Mouse (Mus musculus): ENCODE measurements around the gene Cept1. TPM values are rescaled to one million over a fixed set of nuclear protein-coding genes. Genes with fewer than 3 reads are reported as not detected.
"Not testable (repeated sequence)": the region's sequence is repeated elsewhere in the genome, so short reads cannot be mapped to it uniquely, and the experiment has no call there.

The Cept1 gene
- polyA plus RNA-seq (2015; fragmentation: Nextera tagmentation; extraction: Ambion mirVana) = 65.9 and 70.0 TPM in 2 replicates

DNA sequence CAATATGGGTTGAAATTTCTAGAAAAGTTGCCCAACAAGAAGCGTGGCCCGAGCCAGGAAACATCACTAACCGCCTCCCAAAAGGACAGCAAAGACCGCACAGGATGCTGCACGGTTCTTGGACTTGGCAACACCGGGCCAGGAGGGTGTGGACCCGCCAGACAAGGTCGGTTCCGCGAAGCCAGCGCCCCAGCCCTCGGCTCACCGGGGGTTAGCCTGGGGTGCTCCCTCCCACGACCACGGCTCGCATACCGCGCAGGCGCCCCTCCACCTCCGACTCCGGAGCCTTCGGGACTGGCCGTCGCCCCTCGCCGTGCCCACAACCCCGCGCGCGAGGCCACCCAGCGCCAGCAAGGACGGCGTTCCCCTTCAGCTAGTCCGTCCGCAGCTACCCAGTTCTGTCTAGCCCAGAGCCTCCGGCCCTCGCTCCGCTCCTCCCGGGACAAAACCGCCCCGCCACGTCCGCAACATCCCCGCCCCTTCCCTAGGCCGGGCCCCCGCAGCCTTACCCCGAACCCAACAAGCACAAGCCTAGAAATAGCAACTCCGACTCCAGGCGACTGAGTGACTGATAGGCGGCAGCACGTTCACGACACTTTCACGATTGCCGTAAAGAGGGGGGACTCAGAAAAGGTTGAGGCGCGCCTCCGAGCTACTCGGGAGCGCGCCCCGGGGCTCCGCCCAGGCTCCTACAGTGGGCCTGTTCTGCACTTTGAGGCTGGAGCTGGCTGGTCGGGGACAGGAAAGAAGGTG, at the start of gene Cept1, which contains the start of gene Dram2:
Gene Cept1 (minus strand): TSS at position 632 of the 753 bp plus-strand sequence.
Gene Dram2 (plus strand): TSS at position 628 of the 753 bp plus-strand sequence.
- Histone ChIP-seq H3K4me1 (ENCODE audit: control insufficient read depth, insufficient read depth, low read length) (peaks cover 19% of the 10 kb centered on the region), H3K36me3 (ENCODE audit: control insufficient read depth, insufficient read depth, low read length) (no peaks in the 10 kb centered on the region), H3K9ac (ENCODE audit: low read length) (peak within 1 kb of the TSS; percentile 82), H3K4me3 (replicated peaks; ENCODE audit: low read length) (peak within 1 kb of the TSS; percentile 66), H3K9me3 (replicated peaks; ENCODE audit: control insufficient read depth, low read length) (no peaks in the 10 kb centered on the region), H3K27ac (ENCODE audit: low read length) (peak within 1 kb of the TSS; percentile 98), H3K27me3 (ENCODE audit: control insufficient read depth, insufficient read depth, low read length) (no peaks in the 10 kb centered on the region), H3K4me2 (ENCODE audit: low read depth, low read length) (peak within 1 kb of the TSS; percentile 61)
- under 1% methylated on average over 63 of the region's 63 CpGs for WGBS
- ATAC-seq (ENCODE audit: insufficient read depth, low FRiP score) = peak; percentile 96

DNA sequence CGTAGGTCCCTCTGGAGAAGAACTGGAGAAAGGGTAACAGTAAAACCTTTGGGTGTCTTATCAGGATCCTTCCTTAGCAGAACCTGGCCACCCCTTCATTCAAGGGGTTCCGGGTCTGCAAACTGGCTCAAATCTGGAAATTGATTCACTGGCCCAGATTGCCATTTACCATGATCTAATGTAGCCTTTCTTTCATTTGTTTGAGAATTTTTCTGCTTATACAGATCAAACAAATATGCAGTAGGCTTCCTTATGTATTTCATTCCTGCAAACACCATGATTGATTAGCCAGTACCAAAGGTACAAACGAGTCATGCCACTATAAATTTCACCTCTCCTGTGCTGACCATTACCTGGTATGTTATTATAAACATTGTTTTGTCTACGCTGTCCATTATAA, 46.0 kb upstream of the Cept1 start:
- not testable (repeated sequence) for H3K4me1 ChIP-seq (ENCODE audit: control insufficient read depth, insufficient read depth, low read length); H3K27me3 ChIP-seq (ENCODE audit: control insufficient read depth, insufficient read depth, low read length); H3K36me3 ChIP-seq (ENCODE audit: control insufficient read depth, insufficient read depth, low read length); H3K4me3 ChIP-seq (replicated peaks; ENCODE audit: low read length); ATAC-seq (ENCODE audit: insufficient read depth, low FRiP score); H3K27ac ChIP-seq (ENCODE audit: low read length); H3K4me2 ChIP-seq (ENCODE audit: low read depth, low read length); H3K9me3 ChIP-seq (replicated peaks; ENCODE audit: control insufficient read depth, low read length); H3K9ac ChIP-seq (ENCODE audit: low read length)
- 69% methylated on average over 4 of the region's 4 CpGs for WGBS

DNA sequence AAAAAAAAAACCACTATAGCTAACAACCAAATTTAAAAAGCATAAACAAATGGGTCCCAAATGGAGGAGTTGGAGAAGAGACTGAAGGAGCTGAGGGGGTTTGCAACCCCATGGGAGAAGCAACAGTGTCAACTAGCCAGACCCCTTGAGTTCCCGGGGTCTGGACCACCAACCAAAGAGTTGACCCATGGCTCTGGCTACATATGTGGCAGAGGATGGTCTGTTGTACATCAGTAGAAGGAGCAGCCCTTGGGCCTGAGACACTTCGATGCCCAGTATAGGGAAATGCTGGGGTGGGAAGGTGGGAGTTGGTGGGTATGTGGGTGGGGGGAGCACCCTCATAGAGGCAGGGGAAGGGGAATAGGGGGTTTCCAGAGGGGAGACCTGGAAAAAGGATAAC, 31.7 kb upstream of the Cept1 start:
- Histone ChIP-seq H3K9me3 (replicated peaks; ENCODE audit: control insufficient read depth, low read length) (no peaks in the 10 kb centered on the region; the same call in 1 of the 2 replicates), H3K27me3 (ENCODE audit: control insufficient read depth, insufficient read depth, low read length) (no peaks in the 10 kb centered on the region), H3K4me3 (replicated peaks; ENCODE audit: low read length) (no peak overlapping the region), H3K4me2 (ENCODE audit: low read depth, low read length) (no peak overlapping the region), H3K9ac (ENCODE audit: low read length) (no peak overlapping the region), H3K27ac (ENCODE audit: low read length) (no peak overlapping the region), H3K36me3 (ENCODE audit: control insufficient read depth, insufficient read depth, low read length) (no peaks in the 10 kb centered on the region), H3K4me1 (ENCODE audit: control insufficient read depth, insufficient read depth, low read length) (no peaks in the 10 kb centered on the region)
- no peak for ATAC-seq (ENCODE audit: insufficient read depth, low FRiP score)
- 92% methylated on average over 2 of the region's 2 CpGs for WGBS

DNA sequence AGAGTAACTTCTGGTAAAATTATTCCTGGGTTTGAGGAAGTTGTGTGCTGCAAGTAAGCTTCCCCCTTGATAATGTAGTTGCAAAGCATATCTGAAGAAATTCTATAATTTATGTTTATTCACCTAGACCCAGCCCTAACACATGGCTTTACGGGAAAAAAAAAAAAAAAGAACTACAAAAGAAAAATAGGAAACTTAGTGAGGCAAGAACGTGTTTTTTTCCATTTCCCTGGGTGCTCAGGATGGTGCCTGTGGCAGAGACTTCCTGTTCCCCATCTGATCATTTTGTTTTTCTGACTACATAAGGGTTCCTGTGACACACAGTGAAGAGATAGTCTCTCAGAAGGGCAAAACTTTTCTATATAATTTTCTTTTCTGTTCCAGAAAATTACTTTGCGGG, 25.6 kb upstream of the Cept1 start:
- no peak overlapping the region for H3K4me3 ChIP-seq (replicated peaks; ENCODE audit: low read length)
- no peaks in the 10 kb centered on the region for H3K9me3 ChIP-seq (replicated peaks; ENCODE audit: control insufficient read depth, low read length)
- H3K9ac ChIP-seq (ENCODE audit: low read length) = no peak overlapping the region
- H3K4me1 ChIP-seq (ENCODE audit: control insufficient read depth, insufficient read depth, low read length) = no peaks in the 10 kb centered on the region
- no peaks in the 10 kb centered on the region for H3K27me3 ChIP-seq (ENCODE audit: control insufficient read depth, insufficient read depth, low read length)
- no peak overlapping the region for H3K27ac ChIP-seq (ENCODE audit: low read length)
- no peak overlapping the region for H3K4me2 ChIP-seq (ENCODE audit: low read depth, low read length)
- 84% methylated on average over 3 of the region's 3 CpGs for WGBS
- no peak for ATAC-seq (ENCODE audit: insufficient read depth, low FRiP score)
- H3K36me3 ChIP-seq (ENCODE audit: control insufficient read depth, insufficient read depth, low read length) = no peaks in the 10 kb centered on the region; the same call in 1 of the 2 replicates

DNA sequence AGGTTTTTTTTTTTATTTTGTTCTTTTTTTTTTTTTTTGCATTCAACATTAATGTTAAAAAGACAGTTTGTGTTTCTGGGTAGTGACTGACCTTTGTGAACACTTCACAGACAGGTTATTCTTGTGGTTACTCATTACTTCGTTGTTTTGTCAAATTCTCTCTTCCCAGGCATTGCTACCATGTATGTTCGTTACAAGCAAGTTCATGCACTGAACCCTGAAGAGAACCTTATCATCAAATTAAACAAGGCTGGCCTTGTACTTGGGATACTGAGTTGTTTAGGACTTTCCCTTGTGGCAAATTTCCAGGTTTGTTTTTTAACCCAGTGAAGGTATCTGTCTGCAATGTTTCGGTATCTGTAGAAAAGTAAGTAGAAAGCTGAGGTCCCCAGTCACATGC, 18.3 kb upstream of the Cept1 start:
- Histone ChIP-seq H3K4me2 (ENCODE audit: low read depth, low read length) (no peak overlapping the region), H3K4me1 (ENCODE audit: control insufficient read depth, insufficient read depth, low read length) (no peaks in the 10 kb centered on the region), H3K27me3 (ENCODE audit: control insufficient read depth, insufficient read depth, low read length) (no peaks in the 10 kb centered on the region), H3K36me3 (ENCODE audit: control insufficient read depth, insufficient read depth, low read length) (no peaks in the 10 kb centered on the region; the same call in 1 of the 2 replicates), H3K9me3 (replicated peaks; ENCODE audit: control insufficient read depth, low read length) (no peaks in the 10 kb centered on the region), H3K27ac (ENCODE audit: low read length) (no peak overlapping the region), H3K4me3 (replicated peaks; ENCODE audit: low read length) (no peak overlapping the region), H3K9ac (ENCODE audit: low read length) (no peak overlapping the region)
- ATAC-seq (ENCODE audit: insufficient read depth, low FRiP score) = no peak
- 86% methylated on average over 3 of the region's 3 CpGs for WGBS

DNA sequence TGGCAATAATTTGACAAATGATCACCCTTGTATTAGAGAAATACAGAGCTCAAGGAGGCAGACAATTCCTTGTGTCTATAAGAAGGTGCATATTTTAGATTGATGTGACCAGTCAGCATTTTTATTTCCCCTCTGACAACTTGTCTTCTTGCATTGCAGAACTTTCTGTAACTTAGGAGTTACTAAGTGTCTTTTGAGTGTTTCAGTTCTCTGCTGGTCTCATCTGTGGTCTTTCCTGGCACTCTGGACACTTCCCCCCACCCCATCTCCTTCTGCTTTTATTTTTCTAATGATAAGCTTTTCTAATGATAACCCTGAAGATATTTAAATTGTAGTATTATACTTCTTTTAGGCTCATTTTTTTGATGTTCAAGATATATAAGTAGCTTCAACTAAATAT, 10.7 kb upstream of the Cept1 start:
- Histone ChIP-seq H3K4me2 (ENCODE audit: low read depth, low read length) (no peak overlapping the region), H3K4me3 (replicated peaks; ENCODE audit: low read length) (no peak overlapping the region), H3K27ac (ENCODE audit: low read length) (no peak overlapping the region), H3K9me3 (replicated peaks; ENCODE audit: control insufficient read depth, low read length) (no peaks in the 10 kb centered on the region), H3K36me3 (ENCODE audit: control insufficient read depth, insufficient read depth, low read length) (peaks cover 9% of the 10 kb centered on the region; the same call in 1 of the 2 replicates), H3K9ac (ENCODE audit: low read length) (no peak overlapping the region), H3K4me1 (ENCODE audit: control insufficient read depth, insufficient read depth, low read length) (no peaks in the 10 kb centered on the region), H3K27me3 (ENCODE audit: control insufficient read depth, insufficient read depth, low read length) (no peaks in the 10 kb centered on the region)
- ATAC-seq (ENCODE audit: insufficient read depth, low FRiP score) = no peak

DNA sequence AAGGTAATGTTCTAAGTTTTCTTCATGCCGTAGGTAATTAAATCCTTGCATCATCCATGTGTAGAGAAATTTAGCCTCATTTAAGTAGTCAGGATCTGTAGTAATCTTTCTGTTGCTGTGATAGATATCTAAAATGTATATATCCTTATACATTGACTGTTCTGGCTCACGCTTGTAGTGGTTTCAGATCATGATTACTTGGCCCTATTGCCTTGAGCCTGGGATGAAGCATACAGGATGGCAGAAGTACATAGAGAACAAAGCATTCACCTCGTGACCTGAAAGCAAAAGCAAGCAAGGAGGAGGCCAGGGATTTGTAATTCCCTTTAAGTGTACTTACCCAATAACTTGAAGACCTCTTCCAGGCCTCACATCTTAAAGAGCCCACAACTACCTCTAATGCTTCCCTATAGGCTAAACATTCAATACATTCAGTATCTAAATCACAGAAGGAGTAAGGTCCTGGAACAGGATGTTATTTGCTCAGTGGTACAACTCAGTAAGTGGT, 8.2 kb upstream of the Cept1 start:
- H3K4me1 ChIP-seq (ENCODE audit: control insufficient read depth, insufficient read depth, low read length) = no peaks in the 10 kb centered on the region
- 84% methylated on average over 3 of the region's 3 CpGs for WGBS
- no peak overlapping the region for H3K27ac ChIP-seq (ENCODE audit: low read length)
- ATAC-seq (ENCODE audit: insufficient read depth, low FRiP score) = no peak
- peaks cover 9% of the 10 kb centered on the region; the same call in 1 of the 2 replicates for H3K36me3 ChIP-seq (ENCODE audit: control insufficient read depth, insufficient read depth, low read length)
- H3K4me3 ChIP-seq (replicated peaks; ENCODE audit: low read length) = no peak overlapping the region
- no peaks in the 10 kb centered on the region for H3K9me3 ChIP-seq (replicated peaks; ENCODE audit: control insufficient read depth, low read length)
- H3K9ac ChIP-seq (ENCODE audit: low read length) = no peak overlapping the region
- no peak overlapping the region for H3K4me2 ChIP-seq (ENCODE audit: low read depth, low read length)
- H3K27me3 ChIP-seq (ENCODE audit: control insufficient read depth, insufficient read depth, low read length) = no peaks in the 10 kb centered on the region

DNA sequence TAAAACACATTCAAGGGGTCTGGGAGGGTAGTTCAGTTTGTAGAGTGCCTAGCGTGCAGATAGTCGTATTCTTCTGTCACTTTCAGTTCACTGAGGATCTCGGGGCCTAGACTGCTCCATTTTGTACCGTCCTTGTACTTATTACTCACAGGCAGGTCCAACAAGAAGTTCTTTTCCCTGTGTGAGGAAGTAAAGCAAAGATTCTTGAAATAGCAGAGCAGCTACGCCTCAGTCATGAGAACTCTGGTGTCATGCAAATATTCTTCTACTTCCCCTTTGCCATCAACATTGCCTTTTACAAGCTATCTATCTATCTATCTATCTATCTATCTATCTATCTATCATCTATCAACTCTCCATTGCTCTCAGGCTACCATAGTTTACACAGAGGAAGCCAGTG, 5.8 kb upstream of the Cept1 start:
- ATAC-seq (ENCODE audit: insufficient read depth, low FRiP score) = no peak
- WGBS = 93% methylated on average over 5 of the region's 5 CpGs
- H3K4me3 ChIP-seq (replicated peaks; ENCODE audit: low read length) = no peak overlapping the region

DNA sequence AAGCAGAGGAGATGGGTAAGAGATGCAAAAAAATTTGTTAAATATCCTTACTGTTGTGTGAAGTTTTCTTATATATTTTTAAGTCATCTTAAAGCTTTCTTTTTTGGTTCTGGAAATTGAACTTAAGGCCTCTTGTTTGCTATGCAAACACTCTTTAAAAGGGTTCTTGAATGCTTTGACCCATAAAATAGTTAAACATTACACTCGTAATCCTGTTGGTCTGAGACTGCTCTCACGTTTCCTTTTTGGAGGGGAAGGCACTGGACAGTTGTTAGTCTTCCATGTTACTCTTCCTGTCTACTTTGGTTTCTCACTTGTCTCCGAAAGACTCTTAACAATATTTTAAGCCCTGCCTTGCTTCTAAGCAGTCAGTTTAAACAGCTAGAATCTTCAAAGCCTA, 1.4 kb upstream of the Cept1 start:
- ATAC-seq (ENCODE audit: insufficient read depth, low FRiP score) = no peak
- WGBS = 15% methylated on average over 3 of the region's 3 CpGs
- H3K4me1 ChIP-seq (ENCODE audit: control insufficient read depth, insufficient read depth, low read length) = peaks cover 18% of the 10 kb centered on the region
- no peak overlapping the region for H3K27ac ChIP-seq (ENCODE audit: low read length)
- H3K4me3 ChIP-seq (replicated peaks; ENCODE audit: low read length) = peak overlapping the region; percentile 24
- H3K9ac ChIP-seq (ENCODE audit: low read length) = peak overlapping the region; percentile 27
- H3K27me3 ChIP-seq (ENCODE audit: control insufficient read depth, insufficient read depth, low read length) = no peaks in the 10 kb centered on the region
- H3K36me3 ChIP-seq (ENCODE audit: control insufficient read depth, insufficient read depth, low read length) = no peaks in the 10 kb centered on the region
- H3K4me2 ChIP-seq (ENCODE audit: low read depth, low read length) = peak overlapping the region; percentile 54
- H3K9me3 ChIP-seq (replicated peaks; ENCODE audit: control insufficient read depth, low read length) = no peaks in the 10 kb centered on the region

More for the DNA sequence above, 5.8 kb upstream of the Cept1 start:
- Histone ChIP-seq H3K9ac (ENCODE audit: low read length) (no peak overlapping the region), H3K4me2 (ENCODE audit: low read depth, low read length) (no peak overlapping the region), H3K27ac (ENCODE audit: low read length) (no peak overlapping the region), H3K36me3 (ENCODE audit: control insufficient read depth, insufficient read depth, low read length) (peaks cover 5% of the 10 kb centered on the region; the same call in 1 of the 2 replicates), H3K27me3 (ENCODE audit: control insufficient read depth, insufficient read depth, low read length) (no peaks in the 10 kb centered on the region), H3K4me1 (ENCODE audit: control insufficient read depth, insufficient read depth, low read length) (no peaks in the 10 kb centered on the region; the same call in 1 of the 2 replicates), H3K9me3 (replicated peaks; ENCODE audit: control insufficient read depth, low read length) (no peaks in the 10 kb centered on the region)
